Mouse (Mus musculus) bone marrow macrophage, adult 2 months (primary cell): ENCODE data around the gene Ablim1. TPM values are rescaled to one million over a fixed set of nuclear protein-coding genes. Genes with fewer than 3 reads are reported as not detected.

Source experiments
- H3K27ac ChIP-seq: 2 replicates; pipeline ENCODE4 v1.5.1; 2012; ENCODE audit warnings: low read depth, low read length; ENCODE audit not compliant: insufficient read depth
- H3K4me1 ChIP-seq: 2 replicates; pipeline ENCODE4 v1.6.1; 2012; ENCODE audit warnings: low read length; ENCODE audit not compliant: control insufficient read depth, insufficient read depth
- H3K4me3 ChIP-seq: 2 replicates; pipeline ENCODE4 v1.5.1; 2012; ENCODE audit warnings: mild to moderate bottlenecking, low read length, moderate library complexity; ENCODE audit not compliant: insufficient read depth
- CTCF ChIP-seq: IDR thresholded peaks from 2 replicates; pipeline ENCODE4 v1.5.1; 2012; ENCODE audit warnings: low read depth, mild to moderate bottlenecking, low read length, moderate library complexity
- POLR2A ChIP-seq: IDR thresholded peaks from 2 replicates; pipeline ENCODE4 v1.6.1; 2012; ENCODE audit warnings: mild to moderate bottlenecking, low read depth, low read length, borderline replicate concordance
- polyA plus RNA-seq: library from polyadenylated mRNA; stranded (reverse); fragments of >200 nt; gene quantifications from 2 replicates; pipeline ENCODE4 v1.2.4, GENCODE M21; 2012; ENCODE audit not compliant: missing spikeins, insufficient read depth, insufficient read length

Gene Ablim1
- polyA plus RNA-seq, 1 experiment = 0.25 TPM

- no peak for TF ChIP-seq POLR2A
- no peak for TF ChIP-seq CTCF
- H3K4me1 ChIP-seq = no peaks in the 10 kb centered on the region
- H3K27ac ChIP-seq = no peak overlapping the region
- H3K4me3 ChIP-seq = no peak overlapping the region
Observed at GRCm38 (mm10) chr19:57052016-57052415, 262.7 kb downstream of the Ablim1 start.

GRCm38 (mm10) chr19:57049592-57050090 lies 265.1 kb downstream of the Ablim1 start:
- TF ChIP-seq CTCF (no peak), POLR2A (no peak)
- Histone ChIP-seq H3K27ac (no peak overlapping the region), H3K4me1 (no peaks in the 10 kb centered on the region), H3K4me3 (no peak overlapping the region)

GRCm38 (mm10) chr19:57047671-57048320 lies 266.9 kb downstream of the Ablim1 start:
- Histone ChIP-seq H3K4me1 (no peaks in the 10 kb centered on the region), H3K27ac (no peak overlapping the region), H3K4me3 (no peak overlapping the region)
- no peak for TF ChIP-seq CTCF
- TF ChIP-seq POLR2A = no peak

GRCm38 (mm10) chr19:57039258-57039657 lies 275.5 kb downstream of the Ablim1 start:
- no peaks in the 10 kb centered on the region for H3K4me1 ChIP-seq
- TF ChIP-seq POLR2A = no peak
- no peak for TF ChIP-seq CTCF

GRCm38 (mm10) chr19:57036860-57037259 lies 277.9 kb downstream of the Ablim1 start:
- no peaks in the 10 kb centered on the region for H3K4me1 ChIP-seq
- no peak overlapping the region for H3K4me3 ChIP-seq
- no peak for TF ChIP-seq POLR2A
- no peak for TF ChIP-seq CTCF
- H3K27ac ChIP-seq = no peak overlapping the region

More at GRCm38 (mm10) chr19:57039258-57039657, 275.5 kb downstream of the Ablim1 start:
- Histone ChIP-seq H3K4me3 (no peak overlapping the region), H3K27ac (no peak overlapping the region)

GRCm38 (mm10) chr19:57031582-57031981 lies 283.1 kb downstream of the Ablim1 start:
- H3K27ac ChIP-seq = no peak overlapping the region
- H3K4me1 ChIP-seq = no peaks in the 10 kb centered on the region
- TF ChIP-seq CTCF (no peak), POLR2A (no peak)
- no peak overlapping the region for H3K4me3 ChIP-seq

GRCm38 (mm10) chr19:57029461-57029860 lies 285.3 kb downstream of the Ablim1 start:
- H3K4me1 ChIP-seq = no peaks in the 10 kb centered on the region
- H3K4me3 ChIP-seq = no peak overlapping the region
- no peak overlapping the region for H3K27ac ChIP-seq
- TF ChIP-seq CTCF (no peak), POLR2A (no peak)

- no peak for TF ChIP-seq POLR2A
- TF ChIP-seq CTCF = no peak
- H3K27ac ChIP-seq = no peak overlapping the region
Observed at GRCm38 (mm10) chr19:57028327-57029179, 286.2 kb downstream of the Ablim1 start.

GRCm38 (mm10) chr19:57026501-57026900 lies 288.2 kb downstream of the Ablim1 start:
- Histone ChIP-seq H3K4me3 (no peak overlapping the region), H3K4me1 (no peaks in the 10 kb centered on the region), H3K27ac (no peak overlapping the region)
- TF ChIP-seq POLR2A = no peak
- TF ChIP-seq CTCF = no peak

More at GRCm38 (mm10) chr19:57028327-57029179, 286.2 kb downstream of the Ablim1 start:
- H3K4me1 ChIP-seq = no peaks in the 10 kb centered on the region
- no peak overlapping the region for H3K4me3 ChIP-seq

GRCm38 (mm10) chr19:57017785-57018179 lies 296.9 kb downstream of the Ablim1 start:
- H3K4me3 ChIP-seq = no peak overlapping the region
- H3K4me1 ChIP-seq = 0 out of 2 replicates have a peak, but pooled peaks cover 6% of the 10 kb centered on the region
- TF ChIP-seq POLR2A (no peak), CTCF (no peak)
- H3K27ac ChIP-seq = no peak overlapping the region
